Mouse (Mus musculus): ENCODE data around the gene Gm17087. TPM values are rescaled to one million over a fixed set of nuclear protein-coding genes. Genes with fewer than 3 reads are reported as not detected.

The Gm17087 gene
- polyA plus RNA-seq, 2 experiments from 2014 or later: 3.6 TPM; not detected in 1

DNA sequence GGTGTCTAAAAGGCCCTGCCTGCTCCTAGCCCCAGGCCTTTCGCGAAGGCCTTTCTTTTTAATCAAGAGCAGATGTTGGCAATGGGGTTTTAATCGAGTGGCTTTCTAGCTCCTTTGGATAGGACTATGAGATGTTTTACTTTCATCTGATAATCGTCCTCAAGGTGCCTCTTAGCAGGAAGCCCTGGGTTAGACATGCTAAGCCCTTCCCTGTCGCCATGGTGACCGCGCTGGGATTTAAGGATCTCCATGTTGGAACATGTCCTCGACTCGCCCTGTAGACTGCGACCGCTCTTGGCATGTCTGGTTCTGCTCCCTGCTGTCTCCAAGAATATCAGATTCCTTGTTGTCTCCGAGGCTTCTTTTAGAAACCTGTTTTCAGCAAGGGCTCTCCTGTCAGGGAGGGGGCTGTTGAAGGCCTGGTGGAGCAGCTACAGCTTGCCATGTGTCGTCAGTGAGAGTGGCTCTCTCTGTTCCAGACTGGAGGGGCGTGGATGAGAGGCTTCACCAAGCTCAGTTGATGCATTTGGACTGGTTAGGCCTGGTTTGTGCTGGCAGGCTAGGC lies 24.7 kb downstream of the Gm17087 start:
- no peak for ATAC-seq

DNA sequence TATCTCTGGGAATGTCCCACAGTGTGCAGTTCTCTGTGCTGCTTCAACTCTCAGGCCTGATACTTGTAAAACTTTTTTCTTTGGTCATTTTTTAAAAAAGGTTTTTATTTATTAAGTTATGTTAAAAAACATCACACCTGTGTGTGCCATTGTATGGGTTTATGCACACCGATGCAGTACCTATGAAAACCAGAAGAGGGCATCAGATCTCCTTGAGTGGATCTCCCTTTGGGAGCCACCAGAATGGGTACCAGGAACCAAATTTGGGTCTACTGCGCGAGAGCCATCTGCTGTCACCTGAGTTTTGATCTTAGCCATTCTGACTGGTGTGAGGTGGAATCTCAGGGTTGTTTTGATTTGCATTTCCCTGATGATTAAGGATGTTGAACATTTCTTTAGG lies 28.6 kb downstream of the Gm17087 start:
- no peak for ATAC-seq

DNA sequence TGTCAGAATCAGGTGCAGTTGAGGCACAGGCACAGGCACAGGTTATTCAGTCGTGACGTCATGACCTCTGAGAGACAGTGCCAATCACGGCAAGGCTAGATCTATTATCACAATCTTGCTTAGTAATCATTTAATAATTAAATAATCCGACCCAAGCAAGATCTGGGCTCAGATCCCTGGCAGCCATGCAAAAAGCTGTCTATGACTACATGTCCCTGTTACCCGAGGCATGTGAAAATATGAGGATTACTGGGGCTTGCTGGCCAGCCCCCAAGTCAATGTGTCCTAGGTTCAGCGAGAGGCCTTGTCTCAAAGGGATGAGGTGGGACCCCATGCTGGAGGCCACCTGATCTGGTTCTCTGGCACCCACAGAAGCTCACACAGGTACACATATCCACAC lies 30.2 kb downstream of the Gm17087 start:
- no peak for ATAC-seq

DNA sequence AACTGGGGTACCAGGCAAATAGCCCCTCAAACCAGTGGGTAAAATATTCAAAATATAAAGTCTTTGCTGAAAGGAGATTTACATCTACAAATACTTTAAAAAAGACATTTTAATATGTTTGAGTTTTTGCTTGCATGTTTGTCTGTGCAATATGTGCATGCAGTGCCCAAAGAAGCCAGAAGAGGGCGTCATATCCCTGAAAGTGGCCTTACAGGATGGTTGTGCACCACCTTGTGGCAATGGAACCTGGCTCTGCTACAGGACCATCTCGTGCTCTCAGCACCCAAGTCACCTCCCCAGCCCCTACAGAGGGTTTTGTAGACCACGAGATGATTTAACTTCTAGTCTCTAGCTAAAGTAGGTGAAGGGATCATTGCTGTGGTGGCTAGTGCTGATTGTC lies 32.9 kb downstream of the Gm17087 start:
- ATAC-seq: no peak

DNA sequence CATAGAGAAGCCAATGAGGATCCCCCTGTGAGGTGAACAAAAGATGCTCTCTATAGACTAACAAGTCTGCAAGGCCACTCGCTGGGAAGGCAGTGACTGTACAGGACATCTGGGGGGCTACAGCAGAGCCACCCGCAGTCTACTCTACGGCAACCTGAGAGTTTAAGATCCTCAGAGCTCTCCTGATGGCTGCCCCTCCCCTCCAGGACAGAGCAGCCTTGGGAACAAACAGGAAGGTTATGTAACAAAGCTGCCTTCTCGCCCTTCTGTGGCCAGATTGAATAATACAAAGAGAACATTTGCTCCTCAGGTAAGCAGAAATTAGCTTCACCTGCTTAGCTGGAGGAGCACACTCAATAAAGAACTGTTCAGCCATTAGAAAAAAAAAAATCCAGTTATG lies 34.1 kb downstream of the Gm17087 start:
- ATAC-seq: no peak

DNA sequence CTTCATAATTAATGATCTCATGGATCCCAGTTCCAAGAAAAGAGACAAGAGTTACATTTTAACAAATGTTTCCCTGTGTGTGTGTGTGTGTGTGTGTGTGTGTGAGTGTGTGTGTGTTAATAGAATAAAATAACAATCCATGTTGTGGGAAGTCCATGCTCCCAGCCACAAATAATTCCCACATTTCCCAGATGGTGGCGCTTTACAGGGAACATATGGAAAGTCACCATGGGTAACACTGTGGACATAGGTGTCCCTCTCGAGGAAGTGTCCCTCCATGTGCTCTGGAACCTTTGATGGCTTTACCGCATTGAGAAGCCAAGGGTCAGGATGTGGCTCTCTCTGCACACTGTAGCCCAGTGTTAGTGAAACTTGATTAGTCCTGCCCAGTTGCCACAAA lies 38.1 kb downstream of the Gm17087 start:
- ATAC-seq: no peak

DNA sequence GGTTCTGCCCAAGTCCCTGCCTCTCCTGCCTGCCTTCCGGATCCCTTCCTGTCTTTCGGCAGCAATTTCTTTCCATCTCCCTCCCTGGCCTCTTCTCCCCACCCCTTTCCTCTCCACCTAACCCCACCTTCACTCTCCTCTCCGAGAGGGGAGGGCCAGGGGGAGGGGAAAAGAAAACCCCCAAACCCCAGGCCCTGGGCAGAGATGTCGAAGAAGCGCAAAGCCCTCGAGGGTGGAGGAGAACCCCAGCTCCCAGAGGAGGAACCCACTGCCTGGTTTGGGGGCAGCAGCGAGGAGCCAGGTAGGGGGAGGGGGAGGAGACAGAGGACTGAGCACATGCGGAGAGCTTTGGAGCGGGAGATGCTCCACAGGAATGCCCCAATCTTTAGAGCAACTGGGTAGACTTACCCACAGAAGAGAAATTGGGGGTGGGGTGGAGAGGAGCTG lies 39.9 kb downstream of the Gm17087 start:
- no peak for ATAC-seq

DNA sequence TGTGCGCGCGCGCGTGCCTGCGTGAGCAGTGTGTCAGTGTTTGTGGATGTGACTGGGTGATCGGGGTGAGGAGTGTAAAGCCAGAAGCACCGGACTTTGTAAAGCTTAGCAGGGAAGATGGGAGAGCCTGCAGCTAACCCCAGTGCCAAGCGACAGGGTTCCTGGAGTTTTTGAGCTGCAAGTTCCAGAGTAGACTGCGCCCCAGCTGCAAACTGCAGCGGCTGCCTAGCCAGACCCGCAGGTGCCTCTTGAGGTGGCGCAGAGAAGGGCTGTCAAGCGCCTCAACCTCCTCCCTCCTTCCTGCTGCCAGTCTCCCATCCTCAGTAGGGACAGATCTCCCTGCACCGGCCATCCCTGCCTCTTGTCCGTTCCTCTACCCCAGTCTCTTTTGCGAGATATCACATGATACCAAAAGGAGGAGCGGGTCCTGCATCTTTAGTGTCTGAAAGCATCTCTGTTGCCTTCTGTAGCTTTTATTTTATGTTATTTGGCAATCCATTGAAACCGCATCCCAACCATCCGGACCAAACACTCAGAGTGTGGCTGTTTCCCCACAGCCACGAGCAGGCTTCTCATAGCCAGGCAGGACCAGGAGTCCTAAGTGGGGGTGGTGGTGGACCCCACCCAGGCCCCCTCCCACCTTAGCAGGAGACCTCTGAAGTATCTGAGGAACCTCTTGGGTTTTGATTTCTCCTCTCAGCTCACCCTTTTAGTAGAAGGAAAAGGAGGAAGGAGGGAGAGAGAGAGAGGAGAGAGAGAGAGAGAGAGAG lies 40.6 kb downstream of the Gm17087 start:
- ATAC-seq: no peak

DNA sequence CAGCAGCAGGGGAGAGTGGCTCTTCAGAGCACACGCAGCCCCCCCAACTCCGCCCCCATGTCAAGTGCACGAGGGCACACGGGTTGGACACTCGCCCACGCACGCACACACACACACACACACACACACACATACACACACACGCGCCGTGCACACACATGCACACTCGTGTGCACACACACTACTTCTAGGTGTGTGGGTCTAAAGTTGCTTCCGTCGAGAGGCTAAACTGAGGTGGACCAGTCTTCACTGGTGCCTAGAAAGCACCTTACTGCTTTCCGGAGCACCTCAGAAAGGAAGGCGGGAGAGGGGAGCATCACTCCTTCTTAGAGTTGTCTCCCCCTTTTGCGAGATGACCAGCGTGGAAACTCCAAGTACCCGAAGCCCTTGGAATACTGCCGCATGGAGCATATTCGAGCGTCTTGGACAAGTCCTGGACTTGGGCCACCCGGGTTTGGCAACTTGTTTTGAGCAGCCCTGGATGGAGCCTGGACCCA lies 41.5 kb downstream of the Gm17087 start, which contains the start of gene Pde10a:
TSS of gene Pde10a (plus strand) at position 148 of the 497 bp plus-strand sequence.
- ATAC-seq: no peak

DNA sequence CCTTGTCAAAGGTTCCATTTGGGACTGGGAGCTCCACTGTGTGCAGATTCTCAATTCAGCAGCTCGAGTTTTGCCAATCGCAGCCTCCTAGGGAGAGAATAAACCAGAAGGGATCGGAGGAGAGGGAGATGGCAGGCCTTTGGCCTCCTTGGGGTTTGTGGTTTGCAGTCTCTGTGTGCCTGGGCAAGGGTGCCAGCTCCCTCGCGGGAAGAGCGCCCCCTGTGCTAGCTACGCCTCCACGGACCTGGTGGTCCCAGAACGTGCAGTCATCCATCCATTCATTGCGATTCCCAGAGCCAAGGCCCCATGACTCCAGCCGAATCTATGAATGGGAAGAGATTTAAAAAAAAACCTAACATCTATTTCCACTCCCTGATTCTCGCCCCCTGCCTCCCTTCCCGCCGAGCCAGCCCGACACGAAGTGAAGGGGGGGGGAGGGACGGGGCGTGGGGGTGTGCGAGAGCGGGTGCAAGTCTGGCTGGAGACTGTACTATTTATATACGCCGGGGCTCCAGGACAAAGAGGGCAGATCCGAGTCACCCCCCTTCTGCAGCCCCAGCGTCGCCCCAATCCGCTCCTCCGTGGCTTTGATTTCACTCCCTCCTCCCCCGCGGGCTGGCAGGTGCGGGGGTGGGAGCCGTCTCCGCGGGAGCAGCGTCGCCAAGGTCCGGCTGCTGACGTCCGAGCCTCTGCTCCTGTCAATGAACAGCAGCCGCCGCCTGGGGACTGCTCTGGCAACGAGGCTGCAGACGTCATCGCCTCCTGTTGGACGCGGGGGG lies 42.2 kb downstream of the Gm17087 start:
- no peak for ATAC-seq

DNA sequence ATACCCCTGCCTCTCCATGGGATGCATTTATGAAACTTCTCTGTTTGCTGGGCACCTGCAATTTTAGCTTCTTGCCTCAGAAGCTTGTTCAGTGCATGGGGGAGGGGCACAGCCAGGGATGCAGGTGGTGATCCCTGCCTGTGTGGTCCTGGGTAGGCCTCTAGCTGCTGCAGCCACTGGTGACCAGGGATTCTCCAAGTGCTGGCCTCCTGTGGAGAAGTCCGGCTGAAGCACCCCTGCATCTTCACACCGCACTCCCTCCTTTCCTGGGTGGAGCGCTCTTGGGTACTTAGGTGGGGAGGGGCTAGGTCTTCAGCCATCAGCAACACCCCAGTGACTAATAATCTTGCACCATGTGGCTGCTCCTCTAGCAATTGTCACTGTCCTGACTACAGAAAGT lies 42.8 kb downstream of the Gm17087 start:
- ATAC-seq: no peak

DNA sequence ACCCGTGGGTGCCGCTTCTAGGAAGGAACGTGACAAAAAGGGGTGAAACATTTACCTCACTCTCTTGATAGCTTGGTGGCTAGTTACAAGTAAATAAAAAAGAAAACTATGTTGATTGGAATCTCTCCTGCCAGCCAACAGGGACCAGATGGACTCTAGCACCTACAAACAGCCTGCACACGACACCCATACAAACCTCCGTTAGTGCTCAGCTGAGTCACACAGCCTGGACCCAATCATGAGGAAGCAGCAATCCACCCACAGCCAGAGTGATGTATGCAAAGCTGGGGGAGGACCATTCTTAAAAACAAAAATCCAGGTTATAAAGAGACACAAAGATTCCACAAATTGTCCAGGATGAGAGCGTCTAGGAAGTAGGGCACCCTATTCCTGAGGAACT lies 50.7 kb downstream of the Gm17087 start:
- ATAC-seq: no peak

Other genes starting within 250 kb of the Gm17087 start
- not detected for gene Prr18, start 229.5 kb downstream of the Gm17087 start, polyA plus RNA-seq (2017; shearing (Covaris generic))
- gene T2, start 211.0 kb downstream of the Gm17087 start, polyA plus RNA-seq (2017; shearing (Covaris generic)): 1 to 10 TPM in 1 of 2 experiments, under 1 TPM in 1; 0.51 to 2.7 TPM
- gene T, start 132.5 kb downstream of the Gm17087 start, polyA plus RNA-seq (2017; shearing (Covaris generic)): not detected
- 1 to 10 TPM in 1 of 2 experiments, not detected in 1; 1.1 TPM for gene Pde10a, start 41.6 kb downstream of the Gm17087 start, polyA plus RNA-seq (2017; shearing (Covaris generic))

Measured in CD4-positive, CD25-positive, alpha-beta regulatory T cell, adult 4 months (primary cell).